8 mouse cellular contexts compared by ENCODE assay signal in the genomic region with DNA sequence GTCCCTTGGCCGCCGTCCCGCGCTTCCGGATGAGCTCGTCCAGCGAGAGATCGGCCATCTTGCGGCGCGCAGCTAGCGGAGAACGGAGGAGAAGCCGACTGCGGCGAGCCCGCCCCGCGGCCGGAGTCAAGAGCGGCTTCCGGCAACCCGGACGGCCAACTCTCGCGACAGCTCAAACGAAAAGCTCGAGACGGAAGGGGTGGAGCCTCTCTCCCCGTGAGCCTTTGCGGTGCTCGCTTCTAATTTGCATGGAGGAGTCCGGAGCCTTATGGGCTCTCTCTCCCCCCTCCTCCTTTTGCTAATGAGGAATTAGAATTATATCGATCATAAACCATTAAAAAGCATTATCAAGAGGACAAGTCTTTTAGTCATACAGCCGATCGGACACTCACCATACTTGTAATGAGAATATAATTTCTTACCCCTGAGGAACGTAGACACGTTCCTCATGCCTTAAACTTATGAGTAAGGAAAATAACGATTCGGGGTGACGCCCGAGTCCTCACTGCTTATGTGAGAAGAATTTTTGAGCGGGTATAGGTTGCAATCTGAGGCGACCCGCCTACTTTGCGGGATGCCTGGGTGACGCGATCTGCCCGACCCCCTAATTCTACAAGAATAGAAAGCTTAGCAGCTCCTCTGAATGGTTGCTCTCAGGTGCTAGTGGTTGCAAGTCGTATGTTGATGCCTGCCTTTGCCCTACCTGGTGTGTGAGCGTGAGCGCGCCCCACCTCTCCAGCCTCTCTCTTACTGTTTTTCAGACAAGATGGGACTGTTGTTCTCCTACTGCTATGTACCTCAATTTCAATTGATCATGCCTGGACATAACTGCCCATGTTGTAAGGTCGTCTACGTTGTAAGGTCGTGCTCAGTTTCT. TPM values are rescaled to one million over a fixed set of nuclear protein-coding genes. Genes with fewer than 3 reads are reported as not detected.
A peak's percentile ranks its signal among the peaks of the same experiment; 100 is the strongest.
DNase-seq lines count a peak whose midpoint lies in the region; ATAC-seq and TF ChIP-seq lines count a peak whose summit lies in the region.

A gene (minus strand): TSS at position 189 of the 877 bp plus-strand sequence.

- peak; percentile 96 for TF ChIP-seq POLR2A in bone marrow macrophage, adult 2 months (IDR thresholded peaks at IDR 0.05; ENCODE audit: borderline replicate concordance, low read depth, low read length)
- peak; percentile 100 for TF ChIP-seq POLR2A in embryonic fibroblast, embryonic 13.5 days (IDR thresholded peaks at IDR 0.05; ENCODE audit: low read depth, low read length)

- no peaks in the 10 kb centered on the region for H3K9me3 ChIP-seq in heart, embryonic 10.5 days
- H3K9me3 ChIP-seq in kidney, embryonic 15.5 days (replicated peaks): no peaks in the 10 kb centered on the region

- peak within 1 kb of the TSS; percentile 99 for H3K4me3 ChIP-seq in bone marrow macrophage, adult 2 months (ENCODE audit: insufficient read depth, low read length)
- peak within 1 kb of the TSS; percentile 88 for H3K4me3 ChIP-seq in embryonic fibroblast, embryonic 13.5 days (ENCODE audit: insufficient read depth, low read length)
- peak within 1 kb of the TSS; percentile 94 for H3K4me3 ChIP-seq in heart, embryonic 10.5 days
- H3K4me3 ChIP-seq in kidney, embryonic 15.5 days (replicated peaks): peak within 1 kb of the TSS; percentile 64

- under 1% methylated on average over 56 of the region's 56 CpGs for WGBS in heart, embryonic 10.5 days
- under 1% methylated on average over 56 of the region's 56 CpGs for WGBS in kidney, embryonic 15.5 days

- H3K4me1 ChIP-seq in bone marrow macrophage, adult 2 months (ENCODE audit: control insufficient read depth, insufficient read depth, low read length): peaks cover 24% of the 10 kb centered on the region
- peaks cover 3% of the 10 kb centered on the region; the same call in 1 of the 2 replicates for H3K4me1 ChIP-seq in embryonic fibroblast, embryonic 13.5 days (ENCODE audit: control insufficient read depth, insufficient read depth, low read length)
- H3K4me1 ChIP-seq in heart, embryonic 10.5 days: peaks cover 12% of the 10 kb centered on the region; the same call in 1 of the 2 replicates
- H3K4me1 ChIP-seq in kidney, embryonic 15.5 days: peaks cover 22% of the 10 kb centered on the region

- DNase-seq in A20 (ENCODE audit: low read depth, low spot score) (peak; percentile 99), liver (peak; percentile 99)
- peak; percentile 97 for DNase-seq in heart, embryonic 10.5 days (ENCODE audit: low spot score)
- DNase-seq in spleen, postnatal 4 days (ENCODE audit: low spot score in 2 of 2): peak; percentile 99

- peak; percentile 93 for ATAC-seq in kidney, embryonic 15.5 days (replicated peaks; ENCODE audit: low FRiP score)
- peak; percentile 84 for ATAC-seq in monocyte, adult 5-6 weeks (replicated peaks; ENCODE audit: insufficient number of reproducible peaks, low FRiP score, low TSS enrichment, poor library complexity, severe bottlenecking)

- peak within 1 kb of the TSS; percentile 88 for H3K4me2 ChIP-seq in kidney, embryonic 15.5 days

- H3K9ac ChIP-seq in kidney, embryonic 15.5 days: peak within 1 kb of the TSS; percentile 88

- H3K36me3 ChIP-seq in heart, embryonic 10.5 days: peaks cover 44% of the 10 kb centered on the region
- H3K36me3 ChIP-seq in kidney, embryonic 15.5 days: peaks cover 36% of the 10 kb centered on the region

- no peaks in the 10 kb centered on the region for H3K27me3 ChIP-seq in heart, embryonic 10.5 days (ENCODE audit: insufficient read depth, poor library complexity, severe bottlenecking)
- no peaks in the 10 kb centered on the region for H3K27me3 ChIP-seq in kidney, embryonic 15.5 days

- peak within 1 kb of the TSS; percentile 97 for H3K27ac ChIP-seq in bone marrow macrophage, adult 2 months (ENCODE audit: insufficient read depth, low read depth, low read length)
- H3K27ac ChIP-seq in embryonic fibroblast, embryonic 13.5 days (ENCODE audit: insufficient read depth, low read length): peak within 1 kb of the TSS; percentile 97
- peak within 1 kb of the TSS; percentile 98 for H3K27ac ChIP-seq in heart, embryonic 10.5 days
- peak within 1 kb of the TSS; percentile 98 for H3K27ac ChIP-seq in kidney, embryonic 15.5 days

- no peak for TF ChIP-seq CTCF in bone marrow macrophage, adult 2 months (IDR thresholded peaks at IDR 0.05; ENCODE audit: low read depth, low read length)
- TF ChIP-seq CTCF in embryonic fibroblast, embryonic 13.5 days (IDR thresholded peaks at IDR 0.05; ENCODE audit: borderline replicate concordance, insufficient read depth, low read length): no peak

RNA-seq across cellular contexts. Expression of the gene that starts here (rescaled TPM):
- polyA plus RNA-seq in bone marrow macrophage, adult 2 months (2012; ENCODE audit: insufficient read depth, insufficient read length, missing spikeins): 57.9 and 64.2 TPM in 2 replicates
- polyA plus RNA-seq in embryonic fibroblast, embryonic 13.5 days (2011; ENCODE audit: insufficient read length, low read depth, missing spikeins): 70.6 and 78.3 TPM in 2 replicates
- polyA plus RNA-seq in heart, embryonic 10.5 days (2016; fragmentation: Nextera tagmentation; extraction: Ambion mirVana): 105 and 119 TPM in 2 replicates
- polyA plus RNA-seq in kidney, embryonic 15.5 days (2015; fragmentation: Nextera tagmentation; extraction: Ambion mirVana): 144 and 148 TPM in 2 replicates
- 122 to 140 TPM (median 123 TPM) in 3 replicates for total RNA-seq in monocyte, adult 5-6 weeks (2017)

Comparison
In these comparisons a context has a peak if more than half of its experiments do, and no peak if none do; other contexts are left out.
1. Peak in every context shown above with its lines: DNase-seq, ATAC-seq, H3K4me3 ChIP-seq and H3K27ac ChIP-seq.